Mouse (Mus musculus): ENCODE measurements at regions not wholly inside any gene's neighbourhood (a gene's known extent, or its start where the extent isn't known, plus 50 kb on each side); places are given as distances from the start of the nearest gene placed in this dataset.

DNA sequence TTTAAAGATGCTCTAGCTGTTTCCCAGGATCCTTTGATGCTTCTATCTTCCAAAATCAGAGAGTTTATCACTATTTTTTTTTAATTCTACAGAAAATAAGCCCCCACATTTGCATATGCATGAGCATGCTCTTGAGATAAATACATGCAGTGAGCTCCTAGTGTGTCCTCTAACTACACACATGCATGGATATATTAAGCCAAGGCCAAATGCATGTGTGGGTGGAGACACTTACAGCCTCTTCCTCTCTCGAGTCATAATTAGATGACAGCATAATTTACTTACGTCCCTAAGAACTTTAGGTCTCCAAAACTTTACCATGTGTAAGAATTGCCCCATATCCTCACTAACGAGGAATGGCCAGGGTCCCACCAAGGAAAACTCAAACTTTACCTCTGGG is 189.9 kb upstream of the Gcfc2 start:
- DNase-seq, result no peak

DNA sequence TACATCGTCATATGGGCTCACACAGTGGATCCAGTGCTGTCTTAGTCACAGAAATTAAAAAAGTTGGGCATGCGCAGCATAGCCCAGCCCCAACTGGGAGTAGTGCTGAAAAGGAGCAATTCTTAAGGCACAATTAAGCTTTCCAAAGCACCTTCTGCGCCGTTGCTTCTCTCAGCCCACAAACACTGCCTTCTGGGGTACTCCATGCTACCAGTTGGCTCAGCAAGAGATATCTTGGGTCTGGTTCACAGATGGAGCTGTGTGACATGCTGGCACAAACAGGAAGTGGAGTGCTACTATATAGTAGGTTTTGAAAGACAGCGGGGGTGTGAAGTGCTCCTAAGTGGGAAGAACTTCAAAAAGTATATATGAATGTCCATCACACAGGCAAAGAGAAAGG is 185.0 kb upstream of the Gcfc2 start:
- DNase-seq, result no peak

DNA sequence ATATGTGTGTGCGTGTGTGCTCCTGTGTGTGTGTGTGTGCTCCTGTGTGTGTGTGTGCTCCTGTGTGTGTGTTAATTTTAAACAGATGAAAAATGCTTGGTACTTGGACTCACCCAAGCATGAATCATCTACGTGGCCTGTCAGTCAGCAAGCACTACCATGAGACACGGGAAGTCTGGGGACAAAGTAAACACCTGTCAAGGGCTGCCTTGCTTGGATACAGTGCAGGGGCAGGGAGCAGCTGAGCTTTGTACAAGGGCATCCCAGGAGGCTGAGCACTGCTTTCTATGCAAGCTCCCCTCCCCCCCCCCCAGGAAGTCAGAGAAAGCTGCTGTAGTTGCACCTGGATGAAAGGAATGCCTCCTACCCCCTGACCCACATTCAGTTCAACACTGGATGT is 173.8 kb upstream of the Gcfc2 start:
- DNase-seq, result peak; percentile 6

DNA sequence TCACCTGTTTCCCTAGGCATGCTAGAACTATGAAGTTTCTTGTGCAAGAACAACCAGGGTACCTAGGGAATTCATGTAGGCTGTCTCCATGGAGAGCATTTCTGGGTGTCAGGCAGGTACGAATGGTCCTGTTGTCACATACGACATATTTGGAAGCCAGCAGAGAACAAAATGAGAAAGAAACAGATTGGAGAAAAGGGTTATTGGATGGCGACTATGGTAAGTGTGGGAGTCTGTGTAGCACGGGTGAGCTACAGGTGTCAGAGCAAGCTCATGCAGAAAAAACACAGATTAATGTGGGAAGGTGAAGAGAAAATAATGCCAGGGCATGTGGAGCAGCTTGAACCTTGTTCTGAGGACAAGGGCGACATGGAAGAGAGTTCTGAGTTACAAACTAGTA is 171.8 kb upstream of the Gcfc2 start:
- DNase-seq, result no peak

DNA sequence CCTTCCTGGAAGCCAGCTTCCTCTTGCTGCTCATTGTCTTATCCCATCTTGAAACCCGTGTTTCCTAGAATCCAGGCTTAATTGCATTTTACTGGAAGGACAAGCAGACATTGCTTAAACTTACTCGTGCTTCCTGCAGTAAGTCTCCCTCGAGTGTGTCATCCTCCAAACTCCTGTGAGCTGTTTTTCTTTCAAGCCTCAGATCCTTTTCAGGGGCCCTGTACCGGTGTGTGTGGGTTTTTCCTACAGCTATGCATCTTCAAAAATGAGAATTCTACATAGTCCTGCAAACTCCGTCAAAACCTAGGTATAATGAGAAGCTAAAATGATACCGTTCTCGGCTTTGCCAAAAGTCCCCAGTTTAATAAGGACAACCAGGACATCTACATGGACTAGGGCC is 167.2 kb upstream of the Gcfc2 start:
- DNase-seq, result no peak

DNA sequence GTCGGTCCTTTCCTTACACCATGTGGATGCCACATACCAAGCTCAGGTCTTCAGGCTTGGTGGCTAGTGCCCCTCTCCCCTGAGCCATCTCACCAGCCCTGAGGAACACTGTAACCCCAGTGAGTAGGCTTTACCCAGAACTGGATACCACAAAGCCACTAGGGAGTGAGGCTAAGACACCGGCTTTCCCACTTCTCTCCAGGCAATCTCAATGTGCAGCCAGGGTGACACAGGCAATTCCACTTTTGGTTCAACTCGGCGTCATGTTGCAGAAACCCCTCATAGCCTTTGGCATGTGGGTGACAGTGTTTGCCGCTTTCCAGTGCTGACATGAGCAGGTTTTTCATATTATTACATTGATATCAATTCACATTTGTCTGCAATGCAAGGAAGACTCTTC is 164.6 kb upstream of the Gcfc2 start:
- no peak for DNase-seq

DNA sequence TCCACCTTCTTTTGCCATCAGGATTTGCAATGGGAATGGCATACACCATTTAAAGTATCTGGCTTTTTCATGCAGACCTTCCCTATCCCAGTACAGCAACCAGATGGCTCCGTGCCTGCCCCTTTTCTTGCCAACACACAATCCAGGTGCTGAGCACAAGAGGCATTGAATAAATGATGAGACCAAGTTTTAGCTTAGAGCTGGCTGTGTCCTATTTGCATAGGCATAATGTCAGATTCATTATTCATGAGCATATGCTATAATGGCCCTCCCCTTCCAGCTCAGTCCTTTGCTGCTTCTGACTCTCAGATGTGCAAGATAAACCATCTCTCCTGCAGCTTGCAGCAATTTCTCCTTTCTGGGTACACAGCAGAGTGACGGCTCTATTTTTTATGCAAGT is 163.3 kb upstream of the Gcfc2 start:
- no peak for DNase-seq

DNA sequence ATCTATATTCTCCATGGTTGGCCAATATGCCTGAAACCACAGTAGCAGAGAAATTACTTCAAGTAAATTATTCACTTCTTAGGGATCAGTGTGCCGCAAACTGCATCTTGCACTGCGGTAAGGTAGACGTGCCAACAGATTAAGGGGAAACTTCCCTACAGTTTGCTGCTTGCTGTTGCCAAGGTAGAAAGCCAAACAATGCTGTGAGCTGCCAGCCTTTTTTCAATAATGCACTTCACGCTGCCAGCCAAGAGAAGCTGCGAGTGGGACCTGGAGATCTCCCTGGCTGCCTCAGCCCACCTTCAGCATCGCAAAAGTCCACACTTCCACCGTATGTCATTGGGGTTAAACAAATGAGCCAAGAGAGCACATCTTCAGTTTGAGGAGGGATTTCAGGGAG is 157.6 kb upstream of the Gcfc2 start:
- DNase-seq, result no peak

DNA sequence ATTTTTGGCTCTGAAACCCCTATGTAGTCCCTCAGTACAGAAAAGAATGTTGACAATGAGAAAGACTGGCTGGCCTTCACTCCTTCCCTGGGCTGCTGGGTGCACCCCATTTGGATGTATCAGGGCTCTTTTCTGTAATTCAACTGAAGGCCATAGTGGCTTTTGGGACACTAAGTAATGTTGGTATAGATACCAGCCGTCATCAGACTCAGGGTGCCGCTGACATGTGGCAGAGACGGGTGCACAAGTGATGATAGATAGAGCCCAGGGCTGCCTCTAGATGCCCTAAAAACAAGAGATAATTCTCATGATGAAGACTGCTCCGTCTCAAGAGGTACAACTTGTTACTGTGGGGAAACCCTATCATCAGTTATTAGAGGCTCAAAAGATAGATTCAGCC is 156.7 kb upstream of the Gcfc2 start:
- no peak for DNase-seq

DNA sequence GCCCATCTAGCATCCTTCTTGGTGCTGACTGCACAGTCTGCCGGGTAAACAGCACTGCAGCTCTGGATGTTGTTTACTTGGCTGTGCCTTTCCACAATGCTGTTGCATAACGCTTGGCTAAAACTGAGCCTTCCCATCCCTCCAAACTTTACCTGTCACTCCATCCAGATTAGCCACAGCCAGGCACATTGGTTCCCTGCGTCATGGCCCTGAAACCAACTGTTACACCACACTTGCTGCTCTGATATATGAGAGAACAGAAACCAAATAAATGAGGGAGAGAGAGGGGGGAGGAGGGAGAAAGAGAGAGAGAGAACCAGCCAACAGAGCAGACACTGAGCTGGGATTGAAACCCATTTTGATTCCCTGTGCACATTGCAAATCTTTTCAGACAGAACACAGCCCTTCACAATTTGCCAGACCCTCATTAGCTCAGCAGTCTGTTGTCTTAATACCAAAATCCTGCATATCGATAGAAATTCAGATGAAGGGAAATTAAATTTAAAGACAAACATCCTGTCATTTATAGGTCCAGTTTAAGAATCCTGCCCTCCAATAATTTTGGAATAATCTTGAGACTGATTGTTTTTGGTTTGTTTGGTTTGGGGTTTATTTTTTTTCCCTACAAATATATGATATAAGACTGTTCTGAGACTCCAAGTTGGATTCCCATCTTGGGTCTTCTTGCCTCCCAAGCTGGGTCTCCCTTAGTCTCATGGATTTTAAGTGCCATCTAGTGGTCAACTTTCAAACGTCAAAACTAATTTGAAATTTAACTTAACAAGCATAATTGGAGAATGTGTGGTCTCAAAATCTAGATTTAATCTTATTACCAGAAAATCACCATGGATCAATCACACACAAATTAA is 154.6 kb upstream of the Gcfc2 start:
- DNase-seq, result peak; percentile 71

DNA sequence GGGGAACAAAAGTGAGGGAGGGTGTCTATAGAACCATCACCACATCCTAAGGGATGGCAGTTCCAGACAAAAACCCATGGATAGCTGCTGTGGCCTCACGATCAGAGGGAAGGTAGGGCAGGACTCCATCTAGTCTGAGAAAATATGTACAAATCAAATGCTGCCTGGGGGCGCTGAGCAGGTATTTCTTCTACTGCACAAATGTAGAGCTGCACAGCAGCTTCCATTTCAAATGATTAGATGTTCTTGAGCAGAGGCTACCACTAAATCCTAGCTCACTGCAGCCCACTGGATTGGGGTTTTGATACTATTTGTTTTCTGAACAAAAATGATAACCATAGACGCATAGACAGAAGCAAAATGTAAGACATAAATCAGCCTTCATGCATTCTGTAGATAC is 153.2 kb upstream of the Gcfc2 start:
- no peak for DNase-seq

DNA sequence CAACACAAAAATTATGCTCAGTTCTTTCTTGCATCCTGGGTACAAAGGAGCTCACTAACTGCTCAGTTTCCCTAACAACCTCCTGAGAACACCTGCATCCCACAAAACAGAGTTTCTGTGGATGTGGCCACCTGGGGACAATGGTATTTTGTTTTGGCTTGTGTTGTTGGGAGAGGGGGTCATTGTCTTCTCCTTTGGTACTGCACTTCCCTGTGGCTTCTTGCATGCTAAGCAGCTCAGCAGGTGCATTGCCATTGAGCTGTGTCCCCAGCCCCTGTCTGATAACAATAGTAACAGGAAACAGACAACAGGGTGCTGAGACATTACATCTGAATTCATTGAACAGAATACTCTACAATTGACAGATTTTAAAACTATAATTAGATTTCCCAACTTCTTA is 151.6 kb upstream of the Gcfc2 start:
- no peak for DNase-seq

DNA sequence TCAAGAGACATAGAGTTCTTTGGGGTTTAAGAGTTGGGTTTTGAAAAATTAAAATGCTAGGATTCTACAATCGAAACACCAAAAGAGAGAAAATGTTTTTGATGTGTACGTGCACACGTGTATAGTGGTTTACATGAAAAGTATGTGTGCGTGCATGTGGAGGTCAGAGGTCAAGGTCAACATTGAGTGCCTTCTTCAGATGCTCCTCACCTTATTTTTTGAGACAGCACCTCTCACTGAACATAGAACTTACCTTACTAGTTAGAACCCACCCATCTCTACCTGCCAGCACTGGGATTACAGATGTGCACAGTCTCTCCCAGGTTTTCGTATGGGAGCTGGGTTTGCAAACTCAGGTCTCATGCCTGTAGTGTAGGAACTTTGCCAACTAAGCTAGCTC is 141.3 kb upstream of the Gcfc2 start:
- no peak for DNase-seq

DNA sequence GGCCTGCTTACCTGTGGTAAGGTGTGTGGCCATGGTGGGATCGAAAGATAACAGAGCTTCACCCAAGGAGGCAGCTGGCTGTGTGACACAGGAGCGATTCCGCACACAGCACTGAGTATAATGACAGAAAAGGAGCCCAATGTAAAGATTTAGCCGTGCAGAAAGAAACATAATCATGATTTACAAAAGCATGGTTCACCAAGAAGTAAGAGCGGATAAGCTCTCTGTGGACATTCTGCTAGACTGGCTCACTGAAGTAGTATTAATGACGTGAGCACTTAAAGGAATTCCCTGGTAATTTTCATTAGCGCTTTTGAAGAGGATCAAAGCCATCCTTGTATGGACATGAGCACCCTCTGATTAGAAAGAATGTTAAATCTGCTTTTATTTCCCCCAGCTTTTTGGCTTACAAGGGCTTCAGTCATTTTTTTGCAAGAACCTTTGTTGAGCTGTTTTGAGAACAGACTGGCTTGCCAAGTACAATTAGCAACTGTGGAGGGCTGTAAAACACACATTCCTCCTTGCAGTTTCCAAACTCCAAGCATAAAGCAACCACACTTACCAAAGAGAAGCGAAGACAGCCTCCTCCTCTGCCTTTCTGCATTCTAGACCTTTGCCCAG is 140.5 kb upstream of the Gcfc2 start:
- no peak for DNase-seq

DNA sequence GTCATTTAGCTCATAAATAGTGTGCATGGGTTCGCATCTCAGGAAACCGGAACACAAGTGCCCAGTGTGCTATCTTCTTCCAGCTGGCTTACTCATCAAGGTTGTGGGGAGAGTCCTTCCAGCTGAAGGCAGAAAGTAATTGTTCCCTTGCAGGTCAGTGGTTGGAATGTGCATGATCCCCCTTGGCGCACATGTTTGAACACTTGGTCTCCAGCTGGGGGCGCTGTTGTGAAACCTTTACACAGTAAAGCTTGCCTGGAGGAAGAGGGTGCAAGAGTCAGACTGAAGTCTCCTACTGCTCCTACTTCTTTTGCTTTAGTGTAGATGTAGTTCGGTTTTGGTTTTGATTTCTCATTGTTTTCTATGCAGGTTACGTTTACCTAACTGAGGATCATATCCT is 128.2 kb upstream of the Gcfc2 start:
- no peak for DNase-seq

DNA sequence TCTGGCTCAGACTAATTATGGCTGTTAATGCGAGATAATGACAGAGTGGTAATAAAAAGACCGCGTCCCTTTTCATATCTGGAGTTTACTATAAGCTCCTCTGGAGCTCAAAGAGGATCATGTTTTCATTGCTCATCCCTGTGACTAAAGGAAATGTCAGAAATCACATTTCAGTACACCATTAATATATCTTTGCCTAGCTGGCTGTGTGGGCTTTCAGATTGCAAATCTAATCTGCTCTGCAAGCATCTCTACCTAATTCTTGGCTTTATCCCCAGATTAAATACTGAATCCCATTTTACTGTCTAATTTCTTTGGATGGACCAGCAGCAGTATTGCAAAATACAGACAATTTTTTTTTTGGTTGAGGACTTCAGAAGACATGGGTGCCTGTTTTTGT is 122.6 kb upstream of the Gcfc2 start:
- DNase-seq, result no peak

DNA sequence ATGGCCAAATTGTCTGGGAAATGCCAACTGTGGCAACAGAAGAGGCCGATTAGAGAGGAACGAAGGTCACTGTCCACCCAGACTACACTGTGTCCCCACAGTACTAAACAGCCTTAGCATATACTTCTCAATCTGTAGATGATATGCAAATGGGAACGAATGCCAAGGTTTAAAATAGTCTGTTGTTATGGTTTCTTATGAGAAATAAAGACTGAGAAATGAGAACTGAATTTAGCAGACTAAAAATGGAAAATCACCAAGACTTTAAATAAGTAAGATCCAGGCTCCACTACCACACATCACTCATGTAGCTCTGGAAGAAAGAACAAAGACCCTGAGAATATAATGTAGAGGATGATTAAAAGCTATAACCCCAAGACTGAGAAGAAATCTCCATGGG is 121.7 kb upstream of the Gcfc2 start:
- DNase-seq, result no peak

DNA sequence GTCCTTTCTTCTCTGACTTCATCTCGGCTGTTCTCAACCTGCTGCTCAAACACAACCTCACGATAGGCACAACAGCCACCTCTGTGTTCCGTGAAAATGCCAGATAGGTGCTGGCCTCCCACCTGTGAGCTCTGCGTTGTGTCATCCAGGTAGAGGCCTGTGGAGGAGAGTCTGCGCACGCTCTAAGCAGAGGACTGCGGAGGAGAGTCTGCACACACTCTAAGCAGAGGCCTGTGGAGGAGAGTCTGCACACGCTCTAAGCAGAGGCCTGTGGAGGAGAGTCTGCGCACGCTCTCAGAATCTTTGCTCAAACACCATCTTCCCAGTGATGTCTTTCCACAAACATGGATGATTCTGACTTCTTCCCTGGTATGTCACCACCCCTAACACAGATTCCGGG is 117.5 kb upstream of the Gcfc2 start:
- DNase-seq, result no peak

DNA sequence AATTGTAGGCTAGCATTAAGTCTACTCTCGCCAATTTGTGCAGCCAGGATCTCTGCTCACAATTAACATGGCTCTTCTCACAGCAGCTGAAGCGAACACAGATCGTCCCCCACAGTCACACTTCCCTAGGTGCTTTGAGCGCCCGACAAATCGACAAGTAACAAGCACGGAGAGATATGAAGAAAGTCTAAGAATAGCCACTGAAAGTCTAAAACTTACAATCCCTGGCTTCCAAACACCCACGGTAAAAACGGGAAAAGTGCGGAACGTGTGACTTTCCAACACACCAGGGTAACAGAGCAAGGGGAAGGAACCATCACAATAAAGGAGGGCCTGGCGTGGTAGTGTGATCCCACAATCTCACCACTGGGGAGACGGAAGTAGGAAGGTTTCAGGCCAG is 114.8 kb upstream of the Gcfc2 start:
- DNase-seq, result no peak

DNA sequence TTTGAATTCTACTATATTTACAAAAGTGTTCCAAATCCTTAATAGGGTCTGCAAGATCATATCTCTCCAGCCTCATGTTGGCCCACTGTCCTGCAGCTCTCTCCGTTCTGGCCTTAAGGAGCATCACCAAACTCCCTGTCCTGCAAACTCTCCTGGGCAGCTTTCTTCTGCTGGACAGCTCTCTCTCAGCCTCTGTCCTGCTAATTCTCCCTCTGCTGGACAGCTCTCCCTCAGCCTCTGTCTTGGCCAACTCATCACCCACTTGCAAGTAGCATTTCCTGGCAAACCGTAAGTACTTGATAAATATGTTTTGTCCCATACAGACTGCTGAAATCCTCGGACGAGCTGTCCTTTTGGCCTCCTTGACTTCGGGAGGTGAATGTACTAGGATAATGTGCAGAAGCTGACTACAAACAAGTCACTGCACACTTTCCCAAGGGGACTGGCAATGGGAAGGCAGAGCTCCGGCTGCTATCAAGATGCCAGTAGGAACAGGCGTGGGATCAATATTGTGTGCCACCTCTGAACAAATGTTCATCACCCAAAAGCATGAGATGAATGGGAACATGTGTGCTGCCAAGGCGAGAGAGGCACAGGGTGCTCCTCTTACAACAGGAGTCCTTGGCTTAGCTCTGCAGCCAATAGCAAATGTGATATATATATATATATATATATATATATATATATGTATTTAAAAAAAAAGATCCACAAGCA is 108.1 kb upstream of the Gcfc2 start:
- DNase-seq, result peak; percentile 16

DNA sequence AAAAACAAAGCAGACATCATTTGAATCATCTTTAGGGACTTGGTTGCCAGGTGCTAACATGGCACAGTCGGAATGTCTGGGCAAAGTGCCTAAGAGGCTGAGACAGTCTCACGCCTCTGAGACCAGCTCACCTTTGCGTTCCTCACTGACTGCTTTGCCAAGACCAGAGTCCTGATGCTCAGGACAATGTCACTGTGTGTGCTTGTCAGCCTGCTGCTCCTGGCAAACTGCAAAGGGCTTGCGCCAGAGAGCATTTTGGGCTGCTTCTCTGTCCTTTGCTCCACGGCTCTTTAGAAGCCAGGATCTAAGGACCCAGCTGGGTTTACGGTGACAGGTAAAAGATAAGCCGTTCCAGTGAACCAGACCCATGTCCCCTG is 107.5 kb upstream of the Gcfc2 start:
- no peak for DNase-seq

DNA sequence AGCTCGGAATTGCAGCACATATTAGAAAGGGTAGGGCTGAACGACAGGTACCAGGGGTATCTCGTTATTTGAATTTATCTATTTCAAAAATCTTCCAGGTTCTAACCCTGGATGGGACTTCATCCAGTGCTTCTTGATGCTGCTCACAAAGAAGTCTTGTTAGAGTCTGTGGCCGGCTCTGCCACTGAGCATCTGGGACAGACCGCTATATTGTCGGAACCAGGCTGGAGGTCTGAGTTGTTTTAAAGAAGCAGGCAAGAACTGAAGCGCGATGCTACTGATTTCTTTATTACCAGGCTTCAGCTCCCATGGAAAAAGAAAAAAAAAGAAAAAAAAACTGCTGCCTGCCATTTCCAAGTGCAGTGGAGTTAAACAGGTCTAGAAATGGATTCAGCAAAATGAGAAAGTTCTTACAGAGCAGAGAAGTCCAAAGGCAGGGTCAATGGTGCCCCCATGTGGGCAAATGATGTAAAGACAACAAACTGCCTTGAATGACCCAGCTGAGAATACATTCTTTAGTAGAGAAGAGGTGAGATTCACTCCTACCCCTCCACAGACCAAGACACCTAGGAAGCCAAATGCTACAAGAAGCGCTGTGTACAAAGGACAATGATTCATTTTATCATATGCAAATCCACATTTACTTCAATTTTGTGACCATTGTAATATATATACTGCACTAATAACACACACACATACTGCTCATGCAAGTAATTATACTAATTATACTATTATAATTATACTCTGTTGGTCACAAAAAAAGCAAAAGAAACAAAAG is 106.2 kb upstream of the Gcfc2 start:
- peak; percentile 61 for DNase-seq

DNA sequence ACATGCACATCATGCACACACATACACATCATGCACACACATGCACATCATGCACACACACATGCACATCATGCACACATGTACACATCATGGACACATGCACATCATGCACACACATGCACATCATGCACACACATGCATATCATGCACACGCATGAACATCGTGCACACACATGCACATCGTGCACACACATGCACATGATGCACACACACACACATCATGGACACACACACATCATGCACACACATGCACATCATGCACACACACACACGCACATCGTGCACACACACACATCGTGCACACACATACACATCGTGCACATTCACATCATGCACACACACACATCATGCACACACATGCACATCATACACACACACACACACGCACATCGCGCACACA is 104.9 kb upstream of the Gcfc2 start:
- no peak for DNase-seq

DNA sequence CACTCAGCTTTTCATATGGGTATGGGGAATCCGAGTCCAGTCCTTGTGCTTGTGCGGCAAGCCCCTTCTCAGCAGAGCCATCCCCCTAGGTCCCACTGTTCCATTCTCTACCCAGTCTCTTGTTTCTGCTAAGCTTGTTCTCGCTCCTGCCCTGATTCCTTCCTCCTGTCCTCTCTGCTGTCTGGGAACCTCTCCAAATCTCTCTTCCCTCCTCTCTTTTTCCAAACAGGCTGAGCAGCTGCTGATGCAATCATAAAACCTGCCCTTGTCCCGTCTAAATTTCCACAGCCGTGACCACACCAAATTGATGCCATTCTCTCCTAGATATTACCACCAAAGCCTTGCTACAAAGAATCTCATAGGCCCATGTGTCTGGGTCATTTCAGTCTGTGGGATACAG is 103.4 kb upstream of the Gcfc2 start:
- no peak for DNase-seq
